Mouse (Mus musculus): ENCODE data around the gene Fam186b. TPM values are rescaled to one million over a fixed set of nuclear protein-coding genes. Genes with fewer than 3 reads are reported as not detected.
A peak's percentile ranks its signal among the peaks of the same experiment; 100 is the strongest.

Fam186b gene
- total RNA-seq, 2 experiments from 2014 or later, result not detected

DNA sequence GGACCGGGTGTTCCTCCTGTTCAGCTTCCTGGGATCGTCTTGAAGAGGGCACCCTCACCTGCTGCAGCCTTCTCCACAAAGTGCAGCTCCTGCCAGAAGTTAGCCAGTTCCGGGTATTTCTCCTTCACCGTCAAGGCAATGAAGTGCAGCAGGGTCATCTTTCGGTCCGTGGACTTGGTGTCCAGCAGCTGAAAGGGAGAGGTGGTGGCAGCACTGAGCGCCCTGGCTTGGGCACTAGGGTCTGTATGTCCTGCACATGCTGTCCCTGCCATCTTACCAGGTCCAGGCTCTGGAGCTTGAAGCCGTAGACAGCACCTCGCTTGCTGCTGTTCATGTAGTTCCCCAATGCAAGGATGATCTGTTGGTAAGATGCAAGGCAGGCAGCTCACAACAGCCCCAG, 25.3 kb upstream of the Fam186b start:
- ATAC-seq (replicated peaks; ENCODE audit: poor library complexity), result no peak

DNA sequence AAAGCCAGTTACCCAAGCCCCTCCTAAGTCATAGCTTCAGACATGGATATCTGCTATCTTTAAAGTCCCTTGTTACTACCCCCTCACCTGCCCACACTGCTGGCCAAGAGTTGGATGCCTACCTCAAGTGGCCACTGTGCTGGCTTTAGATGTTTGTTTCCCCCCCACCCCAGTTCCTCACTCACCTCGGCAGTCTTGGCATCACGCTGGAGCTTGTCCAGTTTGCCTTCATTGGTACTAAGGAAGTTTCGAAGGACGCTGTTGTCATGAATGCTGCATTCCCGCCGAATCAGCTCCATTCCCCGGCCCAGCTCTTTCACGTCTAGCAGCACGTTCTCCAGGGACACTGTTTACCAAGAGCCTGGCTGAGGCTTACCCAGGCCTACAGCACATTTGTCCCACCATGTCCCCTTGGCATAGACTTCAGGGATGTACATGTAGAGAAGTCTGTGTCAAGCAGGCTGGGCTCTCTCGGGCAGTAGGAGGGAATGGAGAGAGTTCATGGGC, 24.5 kb upstream of the Fam186b start:
- no peak for ATAC-seq (replicated peaks; ENCODE audit: poor library complexity)

DNA sequence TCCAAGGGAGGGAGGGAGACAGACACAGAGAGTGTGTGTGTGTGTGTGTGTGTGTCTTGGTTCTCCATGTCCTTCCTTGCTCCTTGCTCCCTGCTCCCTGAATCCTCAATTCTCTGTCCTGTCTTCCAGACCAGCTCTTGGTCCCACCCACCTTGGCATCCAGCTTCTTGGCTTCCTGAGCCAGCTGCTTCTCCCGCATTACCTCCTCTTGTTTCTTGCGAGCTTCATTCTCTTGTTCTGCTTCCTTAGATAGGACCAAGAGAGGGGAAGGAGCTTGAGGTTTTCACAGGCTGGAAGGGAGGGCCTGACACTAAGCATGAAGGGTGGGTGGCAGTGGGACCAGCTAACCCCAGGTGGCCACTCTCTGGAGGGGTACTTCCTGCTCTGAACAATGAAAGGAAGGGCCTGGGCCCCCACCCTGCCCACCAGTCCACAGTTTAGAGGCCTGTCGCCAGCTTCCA, 23.8 kb upstream of the Fam186b start:
- ATAC-seq (replicated peaks; ENCODE audit: poor library complexity), result no peak

DNA sequence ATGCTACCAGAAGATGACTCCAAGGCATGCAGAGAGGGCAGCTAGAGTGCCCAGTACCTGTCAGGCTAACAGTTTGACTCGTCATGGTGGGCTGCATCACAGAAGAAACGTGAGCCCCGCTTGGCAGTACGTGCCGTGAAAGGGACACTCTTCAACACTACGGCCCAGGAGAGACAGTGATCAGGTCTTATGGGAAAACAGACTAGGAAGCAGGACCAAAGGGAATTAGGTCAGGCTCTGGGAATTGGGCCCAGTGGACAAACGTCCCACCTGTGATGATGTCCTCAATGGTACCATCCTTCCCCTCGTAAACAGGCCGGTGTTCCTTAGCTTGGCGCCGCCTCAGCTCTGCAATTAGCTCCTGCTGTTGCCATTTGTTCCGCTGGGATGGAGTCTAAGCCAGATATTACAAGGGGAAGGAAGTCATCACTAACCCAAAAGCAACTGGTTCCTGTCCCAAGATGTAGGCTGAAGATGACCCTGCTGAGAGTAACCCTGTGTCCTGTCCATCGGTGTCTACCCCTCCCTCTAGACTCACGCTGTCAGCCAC, 23.2 kb upstream of the Fam186b start:
- ATAC-seq (replicated peaks; ENCODE audit: poor library complexity), result no peak

DNA sequence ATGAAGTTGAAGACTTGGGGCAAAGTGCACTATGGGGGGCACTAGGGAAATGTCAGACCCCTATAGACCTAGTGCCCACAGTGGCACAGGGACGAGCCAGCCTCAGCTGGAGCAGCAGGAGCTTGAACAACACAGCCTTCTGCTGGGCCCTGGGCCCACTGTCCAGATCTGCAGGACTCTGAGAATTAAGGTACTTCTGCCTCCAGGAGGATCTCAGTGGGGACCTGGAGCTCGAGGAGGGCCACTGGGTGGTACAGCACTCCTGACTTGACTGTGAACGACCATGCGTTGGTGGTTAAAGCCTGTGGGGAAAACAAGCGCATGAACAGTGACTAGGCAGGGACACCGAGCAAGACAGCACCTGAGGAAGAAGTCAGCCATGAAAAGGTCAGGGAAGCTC, 22.4 kb upstream of the Fam186b start:
- no peak for ATAC-seq (replicated peaks; ENCODE audit: poor library complexity)

DNA sequence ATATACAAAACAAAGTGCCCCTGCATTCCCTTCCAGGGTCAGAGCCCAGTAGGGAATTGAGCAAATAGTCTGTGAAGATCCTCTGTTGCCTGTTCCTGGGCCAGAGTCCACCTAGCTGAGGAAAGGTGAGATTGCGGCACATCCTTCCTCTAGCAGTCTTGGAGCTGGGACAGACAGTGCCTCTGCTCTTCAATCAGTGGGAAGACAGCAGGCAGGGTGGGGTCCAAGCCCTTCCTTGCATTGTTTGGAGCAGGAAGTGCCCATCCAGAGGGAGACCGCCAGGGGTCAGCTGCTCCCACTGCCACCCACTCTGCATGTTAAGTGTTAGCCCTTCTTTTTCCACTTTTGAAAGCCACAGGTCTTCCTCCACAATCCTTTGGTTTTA, 21.6 kb upstream of the Fam186b start:
- ATAC-seq (replicated peaks; ENCODE audit: poor library complexity), result no peak; the same call in 1 of the 2 replicates

DNA sequence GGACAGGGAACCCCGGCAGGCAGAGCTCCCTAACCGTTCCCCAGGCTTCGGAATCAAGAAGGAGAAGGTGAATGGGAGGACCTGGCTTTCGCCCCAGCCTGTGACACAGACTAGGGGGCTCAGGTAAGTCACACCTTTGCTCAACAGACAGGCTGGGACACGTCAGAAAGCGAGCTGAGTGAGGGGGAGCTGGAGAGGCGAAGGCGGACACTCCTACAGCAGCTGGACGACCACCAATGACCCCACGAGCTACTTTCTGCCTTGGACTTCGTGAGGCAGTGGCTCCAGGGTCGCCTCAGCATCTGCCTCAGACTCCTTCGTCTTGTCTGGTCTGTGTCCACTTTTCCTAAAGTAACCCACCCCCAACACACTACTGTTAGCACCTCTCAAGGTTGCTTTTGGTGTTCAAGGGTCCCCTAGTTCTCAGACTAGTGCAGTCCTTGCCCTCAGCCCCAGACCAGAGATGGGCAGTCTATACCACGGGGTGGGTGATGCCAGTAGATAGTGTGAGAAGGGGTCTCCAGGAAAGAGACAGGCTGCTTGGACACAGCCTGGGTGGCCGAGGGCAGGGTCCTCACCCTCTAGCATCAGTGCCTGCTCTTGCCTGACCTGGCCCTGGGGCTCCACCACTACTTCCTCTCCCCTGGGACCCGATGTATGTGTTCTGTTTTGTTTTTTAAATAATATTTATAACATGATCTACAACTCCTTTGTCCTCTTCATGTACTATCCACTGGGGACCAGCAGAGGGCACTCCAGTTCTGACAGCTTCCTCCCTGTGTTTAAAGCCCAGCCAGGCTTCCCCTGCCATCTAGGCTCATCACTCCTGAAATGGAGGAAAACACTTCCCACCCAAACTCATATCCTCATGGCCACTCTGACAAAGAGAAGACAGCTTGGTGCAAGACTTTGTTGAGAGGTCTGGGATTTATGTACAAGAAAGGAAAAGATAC, 20.9 kb upstream of the Fam186b start:
- peak; percentile 84 for ATAC-seq (replicated peaks; ENCODE audit: poor library complexity)

DNA sequence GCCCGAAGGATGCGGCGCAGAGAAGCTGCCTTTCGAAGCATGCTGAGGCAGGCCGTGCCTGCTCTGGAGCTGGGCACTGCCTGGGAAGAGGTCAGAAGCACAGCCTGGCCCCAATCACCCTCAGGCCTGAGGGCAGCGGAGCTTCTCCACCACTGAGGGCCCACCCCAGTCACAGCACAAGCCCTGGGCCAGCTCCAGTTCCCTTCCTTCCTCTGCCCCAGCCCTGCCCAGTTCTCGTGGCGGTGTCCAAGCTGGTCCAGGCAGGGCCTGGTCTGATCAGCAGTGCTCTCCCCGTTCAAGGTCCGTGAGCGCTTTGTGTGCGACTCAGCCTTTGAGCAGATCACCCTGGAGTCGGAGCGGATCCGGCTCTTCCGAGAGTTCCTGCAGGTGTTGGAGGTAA, 19.2 kb upstream of the Fam186b start:
- no peak for ATAC-seq (replicated peaks; ENCODE audit: poor library complexity)

DNA sequence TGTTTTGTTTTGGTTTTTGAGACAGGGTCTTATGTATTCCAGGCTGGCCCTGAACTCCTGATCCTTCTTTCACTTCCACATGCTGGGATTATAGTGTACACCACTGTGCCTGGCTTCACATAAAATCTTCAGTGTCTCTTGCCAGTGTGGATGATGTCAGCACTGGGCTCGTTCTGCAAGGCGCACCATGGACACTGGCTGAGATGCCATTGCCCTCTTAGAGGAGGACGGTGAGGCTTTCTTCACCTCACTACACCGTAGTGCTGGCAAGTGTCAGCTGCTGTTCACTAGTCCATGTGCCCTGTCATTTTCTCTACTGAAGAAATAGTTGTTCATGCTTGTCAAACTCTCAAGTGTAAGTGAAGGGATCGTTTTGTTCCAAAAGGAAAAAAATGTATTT, 14.9 kb upstream of the Fam186b start:
- no peak for ATAC-seq (replicated peaks; ENCODE audit: poor library complexity)

DNA sequence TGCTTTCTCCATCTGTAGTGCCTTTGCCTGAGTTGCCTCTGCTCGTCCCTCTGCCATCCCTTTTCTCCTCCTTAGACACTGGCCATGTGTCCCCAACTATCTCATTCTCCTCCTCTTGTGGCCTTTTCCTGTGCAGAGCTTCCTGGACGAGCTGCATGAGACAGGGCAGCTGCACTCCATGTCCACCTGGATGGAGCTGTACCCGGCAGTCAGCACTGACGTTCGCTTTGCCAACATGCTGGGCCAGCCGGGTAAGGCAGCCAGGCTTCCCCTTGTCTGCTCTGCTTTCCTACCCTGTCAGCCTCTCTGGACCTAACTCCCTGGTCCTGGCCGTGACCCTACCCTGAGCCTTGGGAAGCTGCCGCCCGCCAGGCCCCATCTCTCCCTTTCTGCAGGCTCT, 13.9 kb upstream of the Fam186b start:
- no peak for ATAC-seq (replicated peaks; ENCODE audit: poor library complexity)

DNA sequence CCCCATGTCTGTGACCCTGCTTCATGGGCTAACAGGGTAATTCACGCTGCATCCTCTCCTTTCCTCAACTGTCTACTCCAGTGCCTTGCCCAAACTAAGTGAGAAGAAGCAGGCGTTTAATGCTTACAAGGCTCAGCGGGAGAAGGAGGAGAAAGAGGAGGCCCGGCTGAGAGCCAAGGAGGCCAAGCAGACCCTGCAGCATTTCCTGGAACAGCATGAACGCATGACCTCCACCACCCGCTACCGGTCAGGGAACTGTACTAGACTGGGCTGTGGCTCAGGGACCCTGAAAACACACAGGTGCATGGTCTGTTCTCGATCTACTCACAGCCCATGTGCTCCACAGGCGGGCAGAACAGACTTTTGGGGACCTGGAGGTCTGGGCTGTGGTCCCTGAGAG, 11.8 kb upstream of the Fam186b start:
- no peak for ATAC-seq (replicated peaks; ENCODE audit: poor library complexity)

DNA sequence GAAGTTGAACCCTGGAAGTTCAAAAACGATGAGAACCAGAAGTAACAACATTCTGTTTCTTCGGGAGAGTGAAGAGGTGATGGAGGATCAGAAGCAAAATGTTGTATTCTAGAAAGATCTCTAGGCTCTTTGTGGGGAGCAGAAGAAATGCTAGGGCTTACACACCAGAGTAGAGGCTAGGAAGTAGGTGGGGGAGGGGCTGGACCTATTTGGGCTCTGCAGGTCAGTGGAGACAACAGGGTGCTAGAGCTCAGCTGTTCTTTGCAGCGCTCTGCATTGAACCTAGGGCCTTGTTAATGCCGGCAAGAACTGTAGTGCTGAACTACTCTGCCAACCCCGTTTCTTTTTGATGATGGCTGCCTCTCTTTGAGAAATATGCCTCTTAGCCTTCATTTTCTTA, 525 bp upstream of the Fam186b start:
- no peak for ATAC-seq (replicated peaks; ENCODE audit: poor library complexity)

DNA sequence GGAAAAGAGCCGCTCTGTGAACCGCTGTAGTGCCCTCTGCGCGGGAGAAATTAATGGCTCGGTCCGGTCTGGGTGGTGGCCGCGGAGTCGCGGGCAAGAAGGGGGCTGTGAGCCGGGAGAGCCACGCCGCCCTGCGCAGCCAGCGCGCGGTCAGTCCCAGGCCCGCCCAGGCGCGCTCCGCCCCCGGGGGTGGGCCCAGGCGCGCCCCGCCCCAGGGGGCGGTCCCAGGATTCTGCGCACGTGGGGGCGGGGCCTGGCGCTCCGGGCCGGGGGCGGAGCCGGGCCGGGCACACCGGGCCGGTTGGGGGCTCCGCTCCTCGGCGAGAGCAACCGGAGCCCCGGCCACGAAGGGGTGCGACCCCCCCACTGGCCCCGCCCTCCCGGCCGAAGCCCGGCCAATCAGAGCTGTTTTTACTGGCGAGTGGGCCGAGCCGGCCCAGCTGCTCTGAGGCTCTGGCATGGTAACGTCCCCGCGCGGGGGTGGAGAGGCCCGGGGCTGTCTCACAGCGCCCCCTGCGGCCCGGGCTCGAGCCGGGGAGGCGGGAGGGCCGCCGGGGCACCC, 794 bp downstream of the Fam186b start, which contains the start of gene Prpf40b:
Gene Prpf40b, plus strand, starts transcription at position 275 of the 562 bp plus-strand sequence.
- ATAC-seq (replicated peaks; ENCODE audit: poor library complexity), result peak; percentile 87

DNA sequence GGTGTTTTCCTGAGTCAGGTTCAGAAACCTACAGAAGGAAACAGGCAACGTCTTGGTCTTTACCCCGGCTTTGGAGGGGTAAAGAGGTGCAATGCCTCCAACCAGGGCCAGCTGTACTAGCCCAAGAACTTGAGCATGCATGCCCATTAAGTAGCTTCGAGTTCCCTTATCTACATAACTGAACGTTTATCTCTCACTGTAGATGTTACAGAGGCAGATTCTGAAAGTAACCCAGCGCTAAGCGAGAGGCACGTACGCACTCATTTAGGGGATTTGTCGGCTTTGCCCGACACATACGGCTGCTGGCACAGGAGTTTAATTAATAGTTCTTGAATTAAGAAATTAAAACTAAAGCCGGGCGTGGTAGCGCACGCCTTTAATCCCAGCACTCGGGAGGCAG, 1.4 kb downstream of the Fam186b start:
- peak; percentile 23; the same call in 1 of the 2 replicates for ATAC-seq (replicated peaks; ENCODE audit: poor library complexity)

DNA sequence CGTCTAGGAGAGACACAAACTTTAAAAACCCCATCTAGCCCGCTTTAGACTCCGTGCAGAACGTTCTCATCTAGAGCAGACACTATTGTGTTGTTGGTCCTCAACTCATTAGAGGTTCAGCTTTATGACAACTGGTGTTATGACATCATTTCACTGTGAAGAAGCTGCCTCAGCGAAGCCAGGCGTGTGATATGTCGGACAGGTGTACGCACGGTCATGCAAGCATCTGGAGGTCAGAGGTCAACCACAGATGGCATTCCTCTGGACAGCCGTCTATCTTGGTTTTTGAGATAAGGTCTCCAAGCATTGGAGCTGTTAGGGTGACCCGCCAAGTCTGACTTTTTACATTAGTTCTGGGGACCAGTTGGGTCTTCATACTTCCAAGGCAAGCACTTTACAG, 5.1 kb downstream of the Fam186b start:
- no peak for ATAC-seq (replicated peaks; ENCODE audit: poor library complexity)

DNA sequence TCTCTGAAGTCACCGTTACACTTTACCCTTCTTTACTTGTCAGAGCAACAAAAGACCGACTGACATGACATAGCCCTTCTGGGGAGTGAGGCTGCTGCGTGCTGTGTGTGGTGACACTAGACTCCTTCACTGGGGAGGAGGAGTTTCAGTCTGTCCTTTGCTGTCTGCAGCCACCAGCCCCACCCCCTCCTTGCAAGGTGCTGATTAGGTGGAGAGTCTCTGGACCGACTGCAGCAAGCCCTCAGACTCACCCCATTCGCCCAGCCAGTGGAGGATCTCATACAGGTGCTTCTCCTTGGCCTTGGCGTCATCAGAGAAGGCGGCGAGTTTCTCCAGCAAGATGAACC, 10.5 kb downstream of the Fam186b start:
- peak; percentile 54 for ATAC-seq (replicated peaks; ENCODE audit: poor library complexity)

DNA sequence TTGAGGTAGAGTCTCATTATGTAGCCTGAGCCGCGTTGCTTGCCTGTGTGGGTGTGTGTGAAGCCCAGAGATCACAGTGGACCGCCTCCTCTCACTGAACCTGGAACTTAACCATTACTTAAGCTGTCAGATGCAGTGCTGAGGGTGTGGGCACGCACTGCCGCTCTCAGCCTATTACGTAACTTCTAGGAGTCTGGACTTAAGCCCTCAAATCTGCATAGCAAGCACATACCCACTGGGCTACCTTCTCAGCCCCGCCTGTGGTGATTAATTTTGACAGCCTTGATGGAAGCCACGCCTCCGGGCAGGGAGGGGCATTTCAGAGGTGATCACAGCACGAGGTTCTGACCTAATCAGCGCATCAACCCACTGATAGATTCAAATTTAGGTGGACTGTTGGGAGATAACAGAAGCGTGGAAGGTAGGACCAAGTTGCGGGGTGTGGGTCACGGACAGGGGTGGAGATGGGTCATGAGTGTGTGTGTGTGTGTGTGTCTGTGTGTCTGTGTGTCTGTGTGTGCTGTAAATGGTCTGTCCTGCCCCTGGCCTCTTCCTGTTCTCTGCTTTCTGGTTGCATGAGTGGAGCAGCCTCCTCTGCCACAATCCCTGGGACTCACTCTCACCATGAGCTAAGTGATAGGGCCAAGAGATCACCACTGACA, 11.0 kb downstream of the Fam186b start:
- ATAC-seq (replicated peaks; ENCODE audit: poor library complexity), result peak; percentile 91

DNA sequence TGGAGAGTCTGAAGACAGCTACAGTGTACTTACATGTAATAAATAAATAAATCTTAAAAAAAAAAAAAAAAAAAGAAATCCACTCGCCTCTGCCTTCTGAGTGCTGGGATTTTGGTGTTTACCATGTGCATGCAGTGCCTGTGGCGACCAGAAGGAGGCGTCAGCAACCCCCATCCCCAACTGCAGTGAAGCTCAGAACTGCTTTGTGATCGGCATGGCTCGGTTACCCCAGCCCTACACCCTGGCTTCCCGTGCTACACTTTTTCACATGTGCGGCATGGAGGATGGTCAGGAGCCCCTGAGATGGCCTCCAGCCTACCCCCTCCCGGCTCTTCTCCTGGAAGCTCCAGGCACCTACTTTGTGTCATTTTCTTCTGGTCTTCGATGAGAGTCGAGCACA, 12.2 kb downstream of the Fam186b start:
- peak; percentile 62 for ATAC-seq (replicated peaks; ENCODE audit: poor library complexity)

DNA sequence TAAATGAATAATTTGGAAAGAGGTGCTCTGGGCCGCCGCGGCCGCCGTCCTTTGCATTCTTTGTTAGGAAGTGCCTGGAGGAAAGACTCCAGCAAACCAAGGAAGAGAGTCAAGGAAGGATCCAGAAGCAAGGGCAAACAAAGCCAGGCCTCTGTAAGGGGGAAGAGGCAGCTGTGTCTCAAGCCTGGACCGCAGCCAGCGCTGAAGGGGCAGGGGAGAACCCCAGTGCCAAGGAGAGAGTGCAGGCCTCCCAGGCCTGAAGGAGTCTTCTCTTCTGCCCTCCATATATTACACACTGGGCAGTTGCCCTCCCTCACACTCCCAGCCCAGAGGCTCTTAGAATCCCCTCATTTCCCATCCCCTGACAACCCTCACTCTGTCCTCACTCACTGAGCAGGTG, 17.4 kb downstream of the Fam186b start:
- ATAC-seq (replicated peaks; ENCODE audit: poor library complexity), result no peak

DNA sequence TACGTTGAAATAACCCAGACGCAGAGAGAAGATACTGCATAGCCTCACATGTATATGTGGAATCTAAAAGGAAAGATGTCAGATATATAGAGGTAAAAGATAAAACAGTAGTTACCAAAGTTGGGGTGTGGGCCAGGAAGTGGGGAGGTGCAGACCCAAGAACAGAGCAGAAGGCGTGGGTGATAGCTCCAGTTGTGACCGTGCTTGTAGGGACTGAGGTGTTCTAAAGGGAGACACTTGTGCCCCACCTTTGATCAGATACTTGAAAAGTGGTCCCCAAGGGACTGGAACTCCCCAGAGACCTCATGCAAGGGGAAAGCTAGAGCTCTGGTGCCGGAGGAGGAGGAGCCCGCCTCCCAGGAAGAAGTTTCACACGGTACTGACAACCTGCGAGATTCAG, 19.6 kb downstream of the Fam186b start:
- no peak for ATAC-seq (replicated peaks; ENCODE audit: poor library complexity)

DNA sequence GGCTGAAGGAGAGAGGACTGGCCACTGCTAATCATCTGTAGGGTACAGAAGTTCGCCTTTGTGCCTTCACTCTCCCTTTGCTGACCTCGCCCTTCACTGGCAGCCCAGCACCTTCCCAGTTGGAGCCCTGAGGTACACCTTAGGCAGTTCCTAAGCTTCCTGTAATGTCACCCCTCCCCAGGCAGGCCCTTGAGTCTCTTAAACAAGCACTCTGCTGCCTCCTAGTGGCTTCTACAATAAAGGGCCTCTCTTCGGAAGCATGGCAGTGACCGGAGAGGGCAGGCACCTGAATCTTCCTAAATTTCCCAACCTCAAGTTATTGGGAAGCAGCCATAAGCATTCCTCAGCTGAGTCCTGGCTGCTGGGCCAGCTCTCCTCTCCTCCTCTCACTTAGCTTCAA, 30.0 kb downstream of the Fam186b start:
- ATAC-seq (replicated peaks; ENCODE audit: poor library complexity), result peak; percentile 99
